Mouse (Mus musculus) small intestine, adult 2 months (tissue): ENCODE results near the gene Bptf.

Experiments
- CTCF ChIP-seq: fragments of 200-500 bp; IDR thresholded peaks from 2 replicates; pipeline ENCODE4 v1.5.1; 2012; ENCODE audit warnings: low read depth, mild to moderate bottlenecking, control low read depth, inconsistent platforms, low read length, moderate library complexity, mixed read lengths; ENCODE audit not compliant: insufficient replicate concordance, insufficient read length; ENCODE audit errors: extremely low read depth
- POLR2A ChIP-seq: fragments of 200-500 bp; IDR thresholded peaks from 2 replicates; pipeline ENCODE4 v1.6.1; 2012; ENCODE audit warnings: low read depth, mild to moderate bottlenecking, control low read depth, inconsistent platforms, low read length, moderate library complexity

GRCm38 (mm10) chr11:107135741-107136140 lies 3.8 kb upstream of the Bptf start:
- TF ChIP-seq CTCF (no peak), POLR2A (no peak)
